1 mouse cellular context compared by ENCODE assay signal in the genomic region with DNA sequence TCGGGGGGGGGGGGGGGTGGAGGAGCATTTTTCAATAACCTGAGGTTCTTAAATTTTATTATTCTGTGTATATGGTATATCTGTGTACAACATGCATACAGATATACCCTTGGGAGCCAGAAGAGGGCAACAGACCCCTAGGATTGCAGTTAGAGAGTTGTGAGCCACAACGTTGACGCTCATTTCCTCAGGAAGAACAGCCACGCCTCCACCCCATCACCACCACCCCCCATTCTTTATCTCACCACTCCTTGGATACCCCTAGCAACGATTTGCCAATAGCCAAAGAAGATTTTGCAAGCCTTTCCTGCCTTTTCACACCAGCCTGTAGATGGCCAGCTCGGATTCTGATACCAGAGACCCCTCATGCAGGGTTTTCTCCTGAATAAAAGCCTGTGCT.
TF ChIP-seq lines count a peak whose summit lies in the region.

No protein-coding gene starts in this region.

TF ChIP-seq in MEL, 35 proteins besides CTCF, POLR2A, EP300 and RAD21:
- TF ChIP-seq ZC3H11A (IDR thresholded peaks at IDR 0.05; ENCODE audit: low read depth, low read length) (peak; percentile 79), MAZ (IDR thresholded peaks at IDR 0.05; ENCODE audit: low read depth, low read length) (0 out of 2 replicates have a peak, but pooled peaks have one; percentile 38), POLR2AphosphoS5 (IDR thresholded peaks at IDR 0.05; ENCODE audit: borderline replicate concordance, low read depth, low read length) (no peak), USF2 (IDR thresholded peaks at IDR 0.05; ENCODE audit: borderline replicate concordance in 1 of 2, insufficient read depth in 1 of 2, low read depth in 1 of 2, low read length in 2 of 2) (no peak), RCOR1 (IDR thresholded peaks at IDR 0.05; ENCODE audit: low read depth, low read length) (no peak), TAL1 (IDR thresholded peaks at IDR 0.05; ENCODE audit: low read length) (no peak), USF1 (IDR thresholded peaks at IDR 0.05; ENCODE audit: low read depth, low read length) (no peak), CHD2 (IDR thresholded peaks at IDR 0.05; ENCODE audit: low read length) (no peak), MYC (IDR thresholded peaks at IDR 0.05; ENCODE audit: low read depth, low read length) (no peak), GABPA (IDR thresholded peaks at IDR 0.05; ENCODE audit: low read depth, low read length) (no peak), TCF12 (IDR thresholded peaks at IDR 0.05; ENCODE audit: low read depth, low read length) (no peak), JUND (IDR thresholded peaks at IDR 0.05; ENCODE audit: low read depth, low read length) (no peak), NELFE (IDR thresholded peaks at IDR 0.05; ENCODE audit: low read depth, low read length) (no peak), BHLHE40 (IDR thresholded peaks at IDR 0.05; ENCODE audit: borderline replicate concordance, low read depth, low read length) (no peak), MXI1 (IDR thresholded peaks at IDR 0.05; ENCODE audit: low read depth, low read length) (no peak), MEF2A (IDR thresholded peaks at IDR 0.05; ENCODE audit: extremely low read depth, insufficient replicate concordance, low read depth, low read length, poor library complexity, severe bottlenecking) (no peak), SIN3A (IDR thresholded peaks at IDR 0.05; ENCODE audit: low read length) (peak; percentile 38; the same call in 1 of the 2 replicates), SMC3 (IDR thresholded peaks at IDR 0.05; ENCODE audit: low read depth, low read length) (peak; percentile 75), MAFK (IDR thresholded peaks at IDR 0.05; ENCODE audit: borderline replicate concordance, low read depth, low read length) (no peak), ZKSCAN1 (IDR thresholded peaks at IDR 0.05; ENCODE audit: low read depth, low read length) (no peak), E2F4 (IDR thresholded peaks at IDR 0.05; ENCODE audit: borderline replicate concordance, low read depth, low read length) (no peak), ZNF384 (IDR thresholded peaks at IDR 0.05; ENCODE audit: low read depth, low read length) (no peak), KAT2A (conservative IDR thresholded peaks at IDR 0.05; ENCODE audit: low read depth, low read length) (no peak), ETS1 (IDR thresholded peaks at IDR 0.05; ENCODE audit: low read depth, low read length) (no peak), HCFC1 (IDR thresholded peaks at IDR 0.05; ENCODE audit: low read depth, low read length) (peak; percentile 52; the same call in 1 of the 2 replicates), ZMIZ1 (IDR thresholded peaks at IDR 0.05; ENCODE audit: low read depth, low read length) (no peak), MAX (IDR thresholded peaks at IDR 0.05; ENCODE audit: low read length) (no peak), POLR2AphosphoS2 (IDR thresholded peaks at IDR 0.05; ENCODE audit: low read length) (no peak), NRF1 (IDR thresholded peaks at IDR 0.05; ENCODE audit: insufficient read depth, low read depth, low read length, poor library complexity, severe bottlenecking) (no peak), ELF1 (IDR thresholded peaks at IDR 0.05; ENCODE audit: low read depth, low read length) (no peak), GATA1 (IDR thresholded peaks at IDR 0.05; ENCODE audit: low read depth, low read length) (peak; percentile 69), UBTF (IDR thresholded peaks at IDR 0.05; ENCODE audit: borderline replicate concordance, insufficient read depth, low read depth, low read length) (no peak), MYB (IDR thresholded peaks at IDR 0.05; ENCODE audit: low read depth, low read length) (no peak), TBP (IDR thresholded peaks at IDR 0.05; ENCODE audit: low read depth, low read length) (no peak), CHD1 (IDR thresholded peaks at IDR 0.05; ENCODE audit: low read depth, low read length) (no peak)
